Mouse (Mus musculus): Measurements from ENCODE around the gene Nol7.

DNA sequence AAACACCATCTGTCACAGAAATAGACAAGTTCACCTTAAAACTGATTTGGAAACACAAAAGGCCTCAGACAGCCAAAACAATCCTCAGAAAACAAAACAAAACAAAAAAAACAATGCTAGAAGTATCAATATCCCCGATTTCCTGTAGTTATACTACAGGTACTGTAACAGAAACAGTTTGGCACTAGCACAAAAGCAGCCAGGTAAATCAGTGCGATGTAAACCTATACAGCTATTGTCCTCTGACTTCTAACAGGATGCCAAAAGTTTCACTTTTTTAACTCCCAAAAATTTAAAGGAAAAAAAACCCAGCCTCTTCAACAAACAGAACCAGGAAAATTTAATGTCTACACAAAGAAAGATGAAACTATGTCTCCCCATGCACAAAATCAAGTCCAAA lies 54.0 kb downstream of the Nol7 start:
- no peak for TF ChIP-seq CTCF (IDR thresholded peaks at IDR 0.05; ENCODE audit: insufficient read depth, low read depth, low read length)
- TF ChIP-seq POLR2A (IDR thresholded peaks at IDR 0.05; ENCODE audit: insufficient read depth, low read depth, low read length), result no peak
